Mouse (Mus musculus) induced T-regulatory cell, adult 2 months (primary cell): ENCODE measurements around the gene Adat1.
A peak's percentile ranks its signal among the peaks of the same experiment; 100 is the strongest.

Experiments
- DNase-seq: peaks from one replicate; pipeline ENCODE4 v3.0.0-alpha.2; 2012; ENCODE audit warnings: low read depth

The Adat1 gene

DNA sequence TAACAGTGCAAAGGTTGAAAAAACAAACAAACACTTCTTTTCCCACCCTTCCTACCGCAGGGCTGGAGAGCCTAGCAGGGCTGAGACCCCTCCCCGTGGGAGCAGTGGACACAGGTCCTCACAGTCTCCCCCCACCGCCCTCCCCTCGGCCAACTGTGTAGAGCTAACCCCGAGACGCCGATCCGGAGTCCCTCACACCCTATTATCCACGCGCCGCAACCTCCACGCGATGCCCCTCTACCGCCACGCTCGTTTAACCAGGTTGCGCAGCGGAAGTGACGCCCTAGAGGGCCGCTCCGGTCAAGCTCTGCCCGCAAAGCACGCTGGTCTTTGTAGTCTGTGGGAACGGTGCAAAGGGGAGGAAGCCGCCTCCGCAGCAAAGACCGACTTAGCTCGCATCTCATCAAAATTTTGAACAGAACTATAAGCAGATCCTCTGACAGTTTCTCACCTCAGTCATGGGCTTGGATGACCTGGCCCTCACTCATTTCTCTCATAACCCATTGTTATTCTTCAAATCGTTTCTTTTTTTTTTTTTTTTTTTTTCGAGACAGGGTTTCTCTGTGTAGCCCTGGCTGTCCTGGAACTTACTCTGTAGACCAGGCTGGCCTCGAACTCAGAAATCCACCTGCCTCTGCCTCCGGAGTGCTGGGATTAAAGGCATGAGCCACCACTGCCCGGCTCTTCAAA lies at the start of gene Adat1:
Gene Adat1 (minus strand): TSS at position 290 of the 690 bp plus-strand sequence.
- DNase-seq: peak; percentile 92

DNA sequence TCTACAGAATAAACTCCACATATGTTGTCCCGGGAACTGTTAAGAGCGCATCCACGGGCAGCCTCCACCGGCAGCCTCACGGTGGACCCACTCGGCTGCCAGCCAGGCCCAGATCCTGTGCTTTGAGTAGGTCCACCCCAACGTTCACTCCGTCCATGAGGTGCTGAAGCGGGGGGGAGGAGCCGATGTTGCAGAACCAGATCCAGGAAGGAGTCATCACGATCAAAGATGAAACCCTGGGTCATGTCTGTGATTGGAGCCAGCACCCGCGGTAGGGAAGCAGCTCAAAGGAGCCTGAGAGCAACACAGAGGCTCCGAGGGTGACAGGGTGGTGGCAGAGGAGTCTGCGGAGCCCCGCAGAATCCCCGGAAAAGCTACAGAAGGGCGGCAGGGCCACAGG lies 45.4 kb upstream of the Adat1 start:
- DNase-seq: no peak

DNA sequence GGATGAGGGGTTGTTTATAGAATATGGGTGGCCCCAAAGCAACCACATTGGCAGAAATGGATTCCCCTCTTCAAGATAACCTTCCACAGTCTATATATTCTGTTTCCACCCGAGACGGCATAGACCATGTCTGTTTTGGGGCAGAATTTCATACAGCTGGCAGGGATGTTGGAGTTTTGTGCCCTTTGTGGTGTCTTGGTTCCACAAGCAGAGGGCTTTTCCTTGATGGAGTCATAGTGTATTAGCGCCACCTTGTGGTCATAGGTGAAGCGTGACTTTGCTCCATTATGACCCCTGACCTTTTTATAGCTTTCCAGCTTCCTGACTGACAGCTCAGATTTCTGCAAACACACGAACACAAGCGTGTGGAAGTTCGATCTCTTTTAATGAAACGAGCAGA lies 42.5 kb upstream of the Adat1 start:
- peak; percentile 83 for DNase-seq

DNA sequence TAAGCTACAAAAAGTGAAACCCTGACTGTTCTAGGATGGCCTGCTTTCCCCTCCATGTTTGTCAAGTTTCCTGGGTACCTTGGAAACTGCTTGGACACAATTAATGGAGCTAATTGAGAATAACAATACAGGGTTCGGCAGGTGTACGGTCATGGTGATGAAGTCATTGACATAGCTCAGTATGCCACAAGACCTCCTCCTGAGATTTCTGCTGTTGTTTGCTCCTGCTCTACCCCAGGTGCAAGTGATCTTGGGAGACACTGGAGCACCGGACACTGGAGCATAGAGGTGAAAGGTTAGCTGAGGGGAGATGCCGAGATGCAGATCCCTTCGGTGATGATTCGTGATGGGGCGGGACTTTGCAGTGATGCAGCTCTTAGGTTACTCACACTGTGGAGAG lies 41.0 kb upstream of the Adat1 start:
- no peak for DNase-seq

DNA sequence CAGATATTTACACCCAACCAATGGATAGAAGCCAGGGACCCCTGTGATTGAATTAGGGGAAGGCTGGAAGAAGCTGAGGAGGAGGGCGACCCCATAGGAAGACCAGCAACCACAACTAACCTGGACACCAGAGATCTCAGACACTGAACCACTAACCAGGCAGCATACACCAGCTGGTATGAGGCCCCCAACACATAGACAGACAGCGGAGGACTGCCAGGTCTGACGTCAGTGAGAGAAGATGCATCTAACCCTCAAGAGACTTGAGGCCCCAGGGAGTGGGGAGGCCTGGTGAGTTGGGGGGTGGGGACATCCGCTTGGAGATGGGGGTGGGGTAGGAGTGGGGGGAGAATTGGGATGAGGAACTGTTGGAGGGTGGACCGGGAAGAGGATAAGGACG lies 38.6 kb upstream of the Adat1 start:
- no peak for DNase-seq

DNA sequence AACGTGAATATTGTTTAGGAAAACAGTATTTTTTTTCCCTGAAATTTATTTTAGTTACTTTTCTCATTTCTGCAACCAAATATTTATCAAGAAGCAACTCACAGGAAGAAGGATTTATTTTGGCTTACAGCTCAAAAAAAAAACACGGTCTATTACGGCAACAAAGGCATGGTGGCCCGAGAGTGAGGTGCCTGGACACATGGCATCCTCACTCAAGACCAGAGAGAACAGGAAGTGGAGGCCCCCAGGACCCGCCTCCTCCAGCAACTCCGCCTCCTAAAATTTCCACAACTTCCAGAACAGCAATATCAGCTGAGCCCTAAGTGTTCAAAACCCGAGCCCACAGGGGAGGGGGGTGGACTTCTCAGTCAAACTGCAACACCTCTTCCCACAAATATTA lies 37.4 kb upstream of the Adat1 start:
- DNase-seq: no peak

DNA sequence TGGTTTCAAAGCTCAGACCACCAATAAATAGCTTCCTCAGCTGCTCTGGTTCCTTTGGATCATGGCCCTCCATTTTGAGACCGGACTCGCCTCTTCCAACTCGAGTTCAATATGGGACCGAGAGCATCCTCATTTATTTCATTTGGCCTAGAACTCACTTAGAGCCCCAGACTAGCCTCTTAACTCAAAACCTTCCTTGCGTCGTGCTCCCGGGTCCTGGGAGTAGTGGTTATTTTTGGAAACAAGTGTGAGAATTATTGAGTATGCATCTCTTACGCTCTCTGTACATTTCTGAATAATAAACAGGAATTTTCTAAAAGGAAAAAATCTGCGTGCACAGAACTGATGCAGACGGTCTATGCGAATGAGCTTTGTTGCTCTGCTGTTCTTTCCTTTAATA lies 22.8 kb upstream of the Adat1 start, which contains the start of gene Gm6793:
Gene Gm6793 (minus strand): TSS at position 101 of the 400 bp plus-strand sequence.
- no peak for DNase-seq

DNA sequence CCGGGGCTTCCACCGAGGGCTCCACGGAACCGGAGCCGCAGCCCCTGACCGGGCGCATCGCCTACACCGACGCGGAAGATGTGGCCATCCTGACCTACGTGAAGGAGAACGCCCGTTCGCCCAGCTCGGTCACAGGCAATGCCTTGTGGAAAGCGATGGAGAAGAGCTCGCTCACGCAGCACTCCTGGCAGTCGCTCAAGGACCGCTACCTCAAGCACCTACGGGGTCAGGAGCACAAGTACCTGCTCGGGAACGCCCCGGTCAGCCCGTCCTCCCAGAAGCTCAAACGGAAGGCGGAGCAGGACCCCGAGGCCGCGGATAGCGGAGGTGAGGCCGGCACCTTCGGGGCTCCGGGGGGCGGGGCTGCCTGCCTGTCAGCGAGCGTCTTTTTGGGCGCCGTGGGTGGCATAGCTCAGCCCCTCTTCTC lies 19.7 kb upstream of the Adat1 start:
- peak; percentile 69 for DNase-seq

DNA sequence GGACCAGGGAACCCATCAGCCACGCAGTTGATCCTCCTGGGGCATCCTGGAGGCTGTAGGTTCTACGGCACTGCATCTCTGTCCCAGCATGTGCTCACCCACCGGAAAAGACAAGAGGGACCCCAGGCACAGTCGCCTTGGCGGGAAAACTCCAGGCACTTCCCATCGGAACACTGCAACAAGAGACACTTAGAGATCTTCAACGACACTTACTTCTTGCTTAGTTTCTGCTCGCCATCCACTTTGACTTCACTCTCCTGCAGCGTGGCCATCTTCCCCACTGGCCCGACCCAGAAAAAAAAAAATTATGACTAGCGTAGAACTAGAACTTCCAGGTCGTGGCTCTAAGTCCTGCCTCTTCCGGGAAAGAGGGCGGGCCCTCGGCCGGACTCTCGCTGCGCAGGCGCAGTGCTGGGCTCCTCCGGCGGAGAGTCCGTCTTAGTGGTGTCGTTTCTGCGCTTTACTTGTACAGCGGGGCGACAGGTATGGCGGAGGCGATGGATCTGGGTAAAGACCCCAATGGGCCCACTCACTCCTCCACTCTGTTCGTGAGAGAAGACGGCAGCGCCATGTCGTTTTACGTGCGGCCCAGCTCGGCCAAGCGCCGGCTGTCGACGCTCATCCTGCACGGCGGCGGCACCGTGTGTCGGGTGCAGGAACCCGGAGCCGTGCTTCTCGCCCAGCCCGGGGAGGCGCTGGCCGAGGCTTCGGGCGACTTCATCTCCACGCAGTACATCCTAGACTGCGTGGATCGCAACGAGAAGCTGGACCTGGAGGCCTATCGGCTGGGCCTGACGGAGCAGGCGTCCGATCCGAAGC lies 19.1 kb upstream of the Adat1 start, which contains the start of the genes Kars and Terf2ip:
Gene Kars (minus strand): TSS at position 327 of the 819 bp plus-strand sequence.
Gene Terf2ip (plus strand): TSS at position 402 of the 819 bp plus-strand sequence.
- DNase-seq: peak; percentile 96

DNA sequence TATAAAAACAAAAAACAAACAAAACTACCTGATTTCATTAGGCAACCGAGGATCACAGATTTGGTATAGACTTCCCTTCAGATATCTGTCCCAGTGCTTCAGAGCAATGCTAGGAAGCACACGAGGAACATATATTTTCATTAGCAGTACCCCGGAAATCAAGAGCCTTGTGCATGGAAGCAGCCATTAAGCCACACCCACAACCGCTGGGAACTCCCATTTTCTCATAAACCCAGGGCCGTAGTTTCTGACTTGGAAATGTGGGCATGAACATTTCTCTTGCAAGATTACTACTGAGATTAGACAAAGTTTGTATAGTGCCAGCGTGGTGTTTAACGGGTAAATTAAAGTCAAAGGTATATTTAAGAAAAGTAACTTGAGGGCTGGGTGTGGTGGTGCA lies 17.5 kb upstream of the Adat1 start:
- DNase-seq: peak; percentile 33

DNA sequence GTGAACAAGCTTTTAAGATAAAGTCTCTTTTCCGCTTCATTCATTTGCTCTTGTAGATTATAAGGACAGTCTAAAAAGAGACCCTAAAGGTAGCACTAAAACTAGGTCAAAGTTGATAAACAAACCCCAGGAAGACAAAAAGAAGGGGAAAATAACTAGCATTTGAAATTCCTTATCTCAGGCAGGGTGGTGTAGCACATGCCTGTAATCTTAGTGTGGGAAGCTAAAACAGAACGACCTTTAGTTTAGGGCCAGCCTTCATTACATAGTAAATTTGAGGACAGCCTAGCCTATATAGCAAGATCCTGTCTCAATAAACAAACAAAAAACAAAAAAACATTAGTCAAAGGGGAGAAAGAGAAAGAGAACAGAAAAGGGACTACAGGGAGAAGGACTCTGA lies 15.6 kb upstream of the Adat1 start:
- no peak for DNase-seq

DNA sequence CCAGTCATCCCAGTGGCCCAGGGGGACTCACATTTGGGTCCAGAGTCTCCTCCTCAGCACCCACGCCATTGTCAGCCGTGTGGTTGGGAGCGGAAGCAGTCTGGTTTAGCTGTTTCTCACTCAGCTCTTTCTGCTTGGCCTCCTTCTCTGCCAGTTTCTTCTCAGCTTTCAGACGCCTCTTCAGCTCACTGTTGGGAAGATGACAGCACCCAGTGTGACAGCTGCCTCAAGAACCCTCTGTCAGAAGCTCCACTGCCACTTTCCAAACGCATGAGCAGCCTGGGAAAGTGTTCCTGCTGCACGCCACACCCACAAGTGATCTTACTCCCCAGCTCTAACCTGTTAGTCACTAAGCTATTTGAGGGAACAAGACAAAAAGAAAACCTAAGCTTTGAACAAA lies 13.5 kb upstream of the Adat1 start:
- DNase-seq: no peak

DNA sequence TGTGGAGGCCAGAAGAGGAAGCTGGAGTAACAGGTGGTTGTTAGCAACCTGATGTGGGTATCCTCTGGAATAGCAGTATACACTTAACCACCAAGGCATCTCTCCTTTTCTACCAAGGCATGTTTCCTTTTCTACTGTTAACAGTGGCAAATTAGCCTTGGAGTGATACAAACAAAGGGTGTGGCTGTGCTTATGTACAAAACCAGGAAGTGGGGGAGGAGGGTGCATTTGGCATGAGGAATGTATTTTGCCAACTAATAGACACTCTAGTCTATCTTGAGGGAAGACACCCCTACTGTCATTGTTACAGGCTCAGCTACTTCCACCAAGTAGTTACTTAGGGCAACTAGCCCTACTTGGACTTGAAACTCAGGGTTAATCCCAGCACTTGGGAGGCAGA lies 12.7 kb upstream of the Adat1 start:
- DNase-seq: no peak

DNA sequence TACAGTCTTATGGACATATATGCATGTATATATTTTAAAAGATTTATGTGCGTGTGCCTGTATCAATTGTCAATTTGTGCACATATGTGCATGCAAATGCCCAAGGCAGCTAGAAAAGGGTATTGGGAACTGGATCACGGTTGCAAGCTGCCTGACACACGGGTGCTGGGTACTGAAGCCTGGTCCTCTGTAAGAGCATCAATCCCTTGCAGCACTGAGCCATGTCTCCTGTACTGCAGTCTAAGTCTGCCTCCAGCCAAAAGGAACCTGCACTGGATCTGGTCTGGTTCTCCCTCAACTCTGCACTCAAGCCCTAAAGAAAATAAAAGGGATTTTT lies 569 bp upstream of the Adat1 start:
- DNase-seq: no peak

DNA sequence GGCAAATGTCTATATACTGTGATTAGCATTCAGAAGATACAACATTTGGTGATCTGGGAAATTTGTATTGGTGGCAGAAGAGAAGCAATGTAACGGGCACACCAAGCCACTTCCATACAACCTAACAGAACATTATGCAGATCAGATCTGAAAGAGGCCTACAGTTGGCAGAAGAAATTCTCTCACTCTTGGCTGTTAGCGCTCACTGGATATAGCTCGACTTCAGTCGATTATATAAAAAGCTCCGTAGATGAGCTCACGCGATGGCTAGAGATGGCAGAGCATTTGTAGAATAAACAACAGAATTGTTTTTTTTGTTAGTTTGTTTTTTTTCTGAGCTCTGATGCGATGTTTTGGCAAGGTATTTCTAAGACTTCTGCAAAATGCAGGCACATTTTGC lies 824 bp downstream of the Adat1 start:
- no peak for DNase-seq

DNA sequence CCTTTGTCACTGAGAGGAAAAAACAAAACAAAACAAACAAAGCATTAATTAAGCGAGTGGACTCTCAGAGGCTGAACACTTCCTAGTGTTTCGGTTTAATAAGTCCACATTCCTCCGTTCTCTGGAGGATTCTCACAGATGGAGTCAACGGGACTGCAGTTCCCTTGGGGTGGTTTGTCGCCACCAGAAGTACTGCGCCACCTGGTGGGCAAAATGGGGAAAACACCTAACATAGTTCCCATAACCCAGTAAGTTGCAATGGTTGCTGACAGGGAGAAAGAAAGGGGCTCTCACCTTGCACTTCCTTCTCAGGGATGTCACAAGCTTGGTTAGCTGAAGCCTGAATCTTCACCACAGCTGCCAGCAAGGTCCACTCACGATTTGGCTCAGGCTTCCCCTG lies 2.2 kb downstream of the Adat1 start:
- peak; percentile 92 for DNase-seq

DNA sequence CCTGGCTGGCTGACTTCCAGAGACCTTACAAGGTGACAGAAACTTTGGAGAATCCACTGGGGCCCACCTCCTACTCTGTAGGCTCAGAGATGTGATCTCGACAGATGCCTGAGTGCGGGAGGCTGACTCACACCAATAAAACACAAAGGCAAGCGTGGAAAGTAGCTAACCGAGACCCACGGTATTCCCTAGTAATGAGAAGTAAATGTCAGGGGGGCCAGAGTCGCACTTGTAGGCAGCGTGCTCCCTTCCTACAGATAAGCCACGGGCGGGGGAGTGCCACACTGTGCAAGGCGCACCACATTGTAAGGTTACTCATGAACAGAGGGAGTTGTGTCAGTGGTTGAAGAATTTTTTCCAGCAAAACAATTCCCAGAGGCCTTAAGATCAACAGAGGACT lies 7.6 kb downstream of the Adat1 start:
- DNase-seq: no peak

DNA sequence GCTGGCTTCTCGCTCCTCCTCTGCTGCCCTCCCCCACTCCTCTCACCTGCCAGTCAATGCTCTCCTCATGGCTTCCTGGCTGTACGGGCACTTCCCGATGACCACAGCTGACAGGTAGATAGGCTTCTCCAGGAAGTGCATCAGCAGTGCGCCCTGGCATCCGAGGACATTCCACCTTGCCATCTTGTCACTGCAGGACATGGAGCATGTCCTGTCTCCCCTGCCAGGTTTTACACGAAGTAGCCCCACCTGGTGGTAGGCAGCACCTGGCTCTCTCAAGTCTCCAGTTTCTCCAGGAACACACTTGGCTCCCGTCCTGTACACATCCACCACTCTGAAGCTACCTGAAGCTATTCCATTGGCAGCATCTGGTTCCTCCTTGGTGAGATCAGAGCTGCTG lies 10.0 kb downstream of the Adat1 start:
- peak; percentile 43 for DNase-seq

DNA sequence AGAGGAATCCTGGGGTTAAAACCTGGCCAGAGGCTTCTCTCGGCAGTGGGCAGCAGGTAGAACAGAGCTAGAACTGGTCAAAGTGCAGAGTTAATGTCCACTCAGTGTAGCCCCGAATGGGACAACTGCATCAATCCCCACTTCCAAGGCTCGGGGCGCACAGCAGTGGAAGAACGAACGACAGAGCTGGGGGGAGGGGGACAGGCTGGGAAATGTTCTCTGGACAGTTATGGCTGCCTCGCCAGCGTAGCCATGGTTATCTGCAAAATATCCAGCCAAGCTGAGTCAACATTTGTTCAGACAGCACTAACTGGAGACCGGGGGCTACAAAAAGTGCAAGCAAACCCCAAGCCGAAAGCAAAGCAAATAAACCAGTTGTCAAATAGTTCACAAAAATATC lies 14.0 kb downstream of the Adat1 start:
- DNase-seq: no peak

DNA sequence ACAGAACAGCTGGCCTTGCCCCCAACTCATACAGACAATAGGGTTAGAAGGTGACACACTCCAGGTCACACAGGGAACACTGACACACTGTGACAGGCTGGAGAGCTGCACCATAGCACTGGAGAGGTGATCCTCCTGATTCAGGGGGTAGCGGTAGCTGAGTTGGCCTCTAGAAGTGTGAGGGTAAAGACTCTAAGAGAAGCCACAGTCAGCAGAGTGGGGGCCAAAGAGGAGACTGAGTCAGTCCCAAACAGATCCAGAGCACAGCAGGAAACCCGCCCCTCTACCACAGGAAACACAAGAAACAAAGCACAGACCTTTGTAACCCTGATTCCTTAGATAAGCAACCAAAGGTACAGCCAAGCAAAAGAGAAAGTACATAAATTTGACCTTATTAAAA lies 15.8 kb downstream of the Adat1 start:
- peak; percentile 60 for DNase-seq

DNA sequence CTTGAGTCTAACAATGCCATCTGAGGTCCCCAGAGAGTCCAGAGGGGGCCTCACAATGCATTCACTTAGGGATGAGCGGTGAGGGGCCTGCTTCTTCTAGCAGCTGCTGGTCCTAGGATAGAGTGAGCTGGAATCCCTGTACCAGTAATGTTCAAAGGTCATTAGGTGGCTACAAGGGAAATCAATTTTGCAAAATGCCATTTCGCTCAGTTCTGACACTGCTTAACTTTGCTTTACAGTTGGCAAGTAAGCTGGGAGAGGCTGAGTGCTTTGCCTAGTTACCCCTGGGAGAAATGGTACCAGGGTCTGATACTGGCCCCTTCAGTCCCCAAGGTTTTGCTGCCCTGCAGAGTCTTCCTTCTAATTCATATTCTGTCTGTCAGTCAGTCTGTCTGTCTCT lies 16.4 kb downstream of the Adat1 start:
- DNase-seq: no peak

DNA sequence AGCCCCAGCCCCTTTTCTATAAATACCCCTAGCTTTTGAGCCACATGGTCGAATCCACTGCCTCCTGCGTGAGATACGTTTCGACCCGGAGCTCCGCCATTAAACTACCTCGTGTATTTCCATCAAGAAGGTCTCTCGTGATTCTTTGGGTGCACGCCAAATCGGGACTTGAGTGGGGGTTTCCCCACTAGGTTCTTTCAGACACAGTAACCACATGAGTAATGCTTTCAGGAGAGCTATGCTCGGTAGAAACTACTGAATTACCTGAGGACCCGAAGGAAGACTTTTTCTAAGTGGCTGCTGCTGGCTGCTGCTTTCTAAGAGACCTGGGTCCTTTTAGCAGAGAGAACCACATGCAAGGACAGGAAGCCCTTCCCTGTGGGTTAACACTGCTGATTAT lies 18.0 kb downstream of the Adat1 start:
- DNase-seq: peak; percentile 23

DNA sequence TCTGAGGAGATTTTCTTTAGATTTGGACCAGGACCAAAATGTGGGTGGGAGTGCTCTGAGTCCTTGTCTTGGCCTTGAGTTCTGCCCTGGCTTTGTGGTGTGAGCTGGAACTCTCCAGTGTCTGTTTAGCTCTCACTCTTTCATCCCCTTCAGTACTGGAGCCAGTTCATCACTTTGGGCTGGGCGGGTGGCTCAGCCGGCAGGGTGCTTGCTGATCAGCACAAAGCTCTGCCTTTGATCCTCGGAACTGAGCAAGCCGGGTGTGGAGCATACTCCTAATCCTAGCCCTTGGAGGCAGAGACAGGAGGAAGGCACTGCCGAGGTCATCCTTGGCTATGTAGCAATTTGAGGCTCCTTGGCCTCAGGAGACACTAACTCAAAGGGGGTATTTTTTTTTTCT lies 23.1 kb downstream of the Adat1 start:
- DNase-seq: no peak

DNA sequence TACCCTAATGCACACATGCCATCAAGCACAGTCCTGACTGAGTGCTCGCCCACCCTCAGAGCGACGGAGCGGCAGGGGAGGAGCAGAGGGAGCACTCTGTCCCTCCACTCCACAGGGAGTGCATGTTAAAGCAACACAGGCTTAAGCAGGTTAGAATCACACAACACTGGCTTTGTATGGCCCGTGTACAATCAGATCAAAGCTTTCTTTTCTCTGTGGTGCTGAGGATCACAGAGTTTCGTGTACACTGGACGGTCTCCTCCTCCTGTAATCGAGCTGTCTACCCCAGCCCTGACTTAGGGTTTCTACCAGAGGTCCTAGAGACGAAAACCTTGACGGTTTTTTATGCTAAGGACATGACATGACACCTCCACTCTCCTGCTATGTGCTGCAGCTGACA lies 23.6 kb downstream of the Adat1 start:
- no peak for DNase-seq
